Mouse (Mus musculus): ENCODE data around the gene Fam168b.

GRCm38 (mm10) chr1:34851562-34851961, 8.7 kb upstream of the Fam168b start:
- no peak for TF ChIP-seq CTCF (IDR thresholded peaks at IDR 0.05; ENCODE audit: control insufficient read depth, insufficient read depth, insufficient read length)
- no peak for TF ChIP-seq MAX (IDR thresholded peaks at IDR 0.05)
- TF ChIP-seq USF1 (IDR thresholded peaks at IDR 0.05; ENCODE audit: low read depth), result no peak
- TF ChIP-seq MYOG (IDR thresholded peaks at IDR 0.05; ENCODE audit: control insufficient read depth, extremely low read depth, insufficient read length), result no peak
- TF ChIP-seq MYOD1 (IDR thresholded peaks at IDR 0.05; ENCODE audit: control insufficient read depth, insufficient read length, low read depth), result no peak
- no peak for TF ChIP-seq CEBPB (IDR thresholded peaks at IDR 0.05; ENCODE audit: low read depth)
- no peak for TF ChIP-seq FOSL1 (IDR thresholded peaks at IDR 0.05; ENCODE audit: insufficient read depth, low read length, poor library complexity, severe bottlenecking)

Measured in C2C12 (cell line).